Mouse (Mus musculus) gastrocnemius, postnatal 14 days (tissue): Measurements from ENCODE around the gene Zfp57. TPM values are rescaled to one million over a fixed set of nuclear protein-coding genes. Genes with fewer than 3 reads are reported as not detected.
"Not testable (repeated sequence)": the region's sequence is repeated elsewhere in the genome, so short reads cannot be mapped to it uniquely, and the experiment has no call there.

Experiments used
- DNase-seq: peaks from one replicate; pipeline ENCODE4 v3.0.0; 2021; ENCODE audit warnings: mixed read lengths
- intact Hi-C: fragments of 180-260 bp; cut with DNase I; formaldehyde crosslinking; loops from one replicate; pipeline ENCODE4 v1.15.1; 2025; ENCODE audit warnings: low total_unique reads
- total RNA-seq, 2 experiments: library from RNA; stranded (reverse); gene quantifications; 2 replicates each; pipeline ENCODE4 v1.2.3; 2021

Zfp57 gene
- total RNA-seq, 2 experiments from 2014 or later = 0.74 to 1.5 TPM

GRCm38 (mm10) chr17:36993770-36994325, 7.1 kb upstream of the Zfp57 start:
- no peak for DNase-seq
- intact Hi-C loops = no loop called here

- intact Hi-C loops = no loop called here
- DNase-seq = no peak
Measured at GRCm38 (mm10) chr17:36994528-36994927, 6.4 kb upstream of the Zfp57 start.

GRCm38 (mm10) chr17:36995448-36995847, 5.5 kb upstream of the Zfp57 start:
- DNase-seq = no peak
- intact Hi-C loops = loop anchor here (5.0 kb wide), 1 partner anchor 78 kb away; no protein-coding TSS in a partner anchor

- intact Hi-C loops = loop anchor here (5.0 kb wide), 1 partner anchor 80 kb away; no protein-coding TSS in a partner anchor
Measured at GRCm38 (mm10) chr17:36997033-36997735, 3.8 kb upstream of the Zfp57 start.

GRCm38 (mm10) chr17:36998477-36998876, 2.5 kb upstream of the Zfp57 start:
- intact Hi-C loops = loop anchor here (5.0 kb wide), 1 partner anchor 81 kb away; no protein-coding TSS in a partner anchor
- no peak for DNase-seq

More at GRCm38 (mm10) chr17:36997033-36997735, 3.8 kb upstream of the Zfp57 start:
- DNase-seq = peak; percentile 73

- intact Hi-C loops = no loop called here
- peak; percentile 27 for DNase-seq
Measured at GRCm38 (mm10) chr17:37002364-37003330, 1.7 kb downstream of the Zfp57 start.

DNA sequence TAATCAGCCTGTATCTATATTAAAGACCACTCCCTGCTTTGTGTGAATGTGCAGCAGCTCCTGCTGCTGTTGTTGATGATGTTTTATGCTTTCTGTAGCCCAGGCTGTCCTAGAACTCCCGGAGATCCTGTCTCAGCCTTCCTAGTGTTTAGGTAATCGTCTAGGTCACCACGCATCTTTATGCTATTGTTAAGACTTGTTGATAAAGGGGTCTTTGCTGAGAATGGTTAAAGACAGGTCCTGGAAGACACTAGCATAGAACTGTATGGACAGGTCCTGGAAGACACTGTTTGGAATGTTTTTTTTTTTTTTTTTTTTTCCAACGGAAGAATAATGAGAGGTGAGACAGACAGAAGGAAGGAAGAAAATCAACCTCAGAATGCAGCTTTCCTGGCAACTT, 2.4 kb downstream of the Zfp57 start:
- intact Hi-C loops = no loop called here
- no peak for DNase-seq

GRCm38 (mm10) chr17:37008161-37008560, 7.2 kb downstream of the Zfp57 start:
- DNase-seq = no peak
- intact Hi-C loops = no loop called here

- intact Hi-C loops = no loop called here
- no peak for DNase-seq
Measured at GRCm38 (mm10) chr17:37009460-37010042, 8.6 kb downstream of the Zfp57 start.

DNA sequence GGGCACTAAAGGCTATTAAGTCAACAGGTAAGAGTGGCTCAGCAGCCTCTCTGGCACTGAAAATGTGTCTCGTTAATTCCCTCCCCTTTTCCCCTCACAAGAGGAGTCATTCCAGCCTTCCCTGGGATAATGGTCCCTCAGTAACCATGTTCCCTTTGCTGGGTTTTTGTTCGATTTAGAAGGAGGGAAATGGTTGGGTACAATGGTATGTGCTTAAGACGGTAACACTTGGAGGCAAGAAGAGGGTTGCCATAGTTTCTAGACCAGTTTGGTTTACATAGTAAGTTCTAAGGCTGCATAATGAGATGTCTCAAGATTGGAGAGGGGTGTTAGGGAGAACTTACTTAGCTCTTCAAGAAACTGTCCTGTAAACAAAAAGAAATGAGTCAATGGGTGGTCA, 10.8 kb downstream of the Zfp57 start:
- no peak for DNase-seq
- intact Hi-C loops = no loop called here

GRCm38 (mm10) chr17:37012141-37012540, 11.2 kb downstream of the Zfp57 start:
- intact Hi-C loops = no loop called here
- DNase-seq = no peak

DNA sequence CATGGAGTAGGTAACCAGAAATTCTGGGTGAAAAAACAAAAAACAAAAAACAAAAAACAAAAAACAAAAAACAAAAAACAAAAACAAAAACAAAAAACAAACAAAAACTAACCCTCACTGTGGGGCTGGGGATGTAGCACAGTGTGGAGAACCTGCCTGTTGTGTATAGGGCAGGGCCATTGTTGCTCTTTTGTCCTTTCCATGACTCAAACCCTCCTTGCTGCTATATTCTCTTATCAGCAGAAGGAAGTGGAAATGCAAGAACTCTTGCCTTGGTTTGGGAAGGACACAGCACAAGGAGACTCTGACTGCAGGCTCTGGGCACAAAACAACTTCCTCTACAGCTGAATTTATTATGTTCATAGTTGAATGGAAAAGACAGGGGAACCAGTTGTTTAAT, 15.4 kb downstream of the Zfp57 start:
- intact Hi-C loops = no loop called here
- no peak for DNase-seq

GRCm38 (mm10) chr17:37018328-37018727, 17.4 kb downstream of the Zfp57 start:
- no peak for DNase-seq
- intact Hi-C loops = no loop called here

DNA sequence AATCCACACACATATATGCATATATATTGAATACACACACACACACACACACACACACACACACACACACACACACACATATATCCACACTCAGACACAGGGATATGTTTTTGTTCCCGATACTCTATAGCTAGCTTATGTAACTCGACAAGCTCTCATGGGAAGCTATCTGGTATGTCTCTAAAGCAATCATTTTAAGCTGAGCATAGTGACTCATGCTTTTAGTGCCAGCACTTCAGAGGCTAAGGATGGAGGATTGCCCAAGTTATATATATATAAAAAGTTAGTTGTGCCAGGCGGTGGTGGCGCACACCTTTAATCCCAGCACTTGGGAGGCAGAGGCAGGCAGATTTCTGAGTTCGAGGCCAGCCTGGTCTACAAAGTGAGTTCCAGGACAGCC, 18.3 kb downstream of the Zfp57 start:
- intact Hi-C loops, DNase-seq: not testable (repeated sequence)

- intact Hi-C loops = no loop called here
- no peak for DNase-seq
Measured at GRCm38 (mm10) chr17:37022628-37023576, 21.9 kb downstream of the Zfp57 start, which contains the start of gene Mog. TSS of gene Mog (minus strand) at chr17:37023398.

DNA sequence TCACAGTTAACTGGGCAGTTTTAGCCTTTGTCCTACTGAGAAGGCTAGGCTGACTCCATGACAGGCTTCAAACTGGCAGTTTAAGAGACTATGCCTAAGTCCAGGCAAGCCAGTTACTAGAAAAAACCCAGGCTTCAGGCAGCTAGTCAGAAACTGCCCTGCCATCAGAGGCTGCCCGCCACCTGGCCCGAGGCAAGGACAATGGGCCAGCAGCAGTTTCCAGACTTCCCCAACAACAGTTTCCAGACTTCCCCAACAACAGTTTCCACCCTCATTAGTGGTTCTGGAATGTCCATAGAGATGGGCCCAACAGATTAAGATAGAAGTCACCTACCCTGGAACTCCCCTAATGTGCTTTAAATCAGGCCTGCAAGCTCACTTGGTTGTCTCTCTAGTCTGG, 25.5 kb downstream of the Zfp57 start:
- intact Hi-C loops = no loop called here

GRCm38 (mm10) chr17:37027486-37027885, 26.5 kb downstream of the Zfp57 start:
- DNase-seq = no peak
- intact Hi-C loops = no loop called here

More for the DNA sequence above, 25.5 kb downstream of the Zfp57 start:
- no peak for DNase-seq

- DNase-seq = no peak
- intact Hi-C loops = no loop called here
Measured at GRCm38 (mm10) chr17:37028212-37028611, 27.2 kb downstream of the Zfp57 start.
